24 mouse cellular contexts compared by ENCODE assay signal in the genomic region with DNA sequence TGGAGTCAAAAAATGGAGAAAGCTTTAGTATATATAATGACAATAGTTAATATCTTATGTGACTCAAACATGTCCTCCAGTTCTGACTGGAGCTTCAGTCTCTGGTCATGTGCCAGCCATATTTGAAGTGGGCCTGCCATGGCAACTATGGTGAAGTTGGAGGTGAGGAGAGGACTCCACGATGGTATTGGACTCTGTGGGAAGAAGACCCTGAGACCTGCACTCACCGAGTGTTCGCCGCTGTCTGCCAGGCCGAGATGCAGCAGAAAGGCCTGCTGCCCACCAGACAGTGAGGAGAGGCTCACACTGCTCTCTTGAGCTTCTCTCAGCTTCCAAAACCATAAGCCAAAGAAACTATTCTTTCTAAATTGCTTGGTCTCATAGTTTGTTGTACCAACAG. TPM values are rescaled to one million over a fixed set of nuclear protein-coding genes. Genes with fewer than 3 reads are reported as not detected.
DNase-seq lines count a peak whose midpoint lies in the region; ATAC-seq and TF ChIP-seq lines count a peak whose summit lies in the region.
"Had no signal": no experiment of that assay in that cellular context is flagged by ENCODE, and none has a peak within 500 bp of the region (broad histone marks: within the 10 kb centered on the region; RNA-seq: fewer than 3 reads in every experiment).

No protein-coding gene starts in this region.

- no peak overlapping the region for H3K4me2 ChIP-seq in intestine, embryonic 14.5 days (ENCODE audit: low read length)
- no peak overlapping the region for H3K4me2 ChIP-seq in intestine, postnatal 0 days (replicated peaks; ENCODE audit: low read depth)
- H3K4me2 ChIP-seq: embryonic facial prominence, embryonic 12.5 days; forebrain, embryonic 13.5 days; forebrain, embryonic 15.5 days had no signal

- ATAC-seq in intestine, embryonic 14.5 days (replicated peaks; ENCODE audit: low FRiP score, low TSS enrichment, low read depth), result no peak
- no peak for ATAC-seq in intestine, postnatal 0 days
- ATAC-seq: activated CD4-positive, CD25-positive, alpha-beta regulatory T cell, adult 4 months; CD4-positive, CD25-positive, alpha-beta regulatory T cell, adult 4 months; forebrain, embryonic 13.5 days; forebrain, embryonic 15.5 days; Patski had no signal

- TF ChIP-seq CTCF in intestine, postnatal 0 days (IDR thresholded peaks at IDR 0.05; ENCODE audit: low read depth), result no peak

- H3K36me3 ChIP-seq in intestine, embryonic 14.5 days (ENCODE audit: control insufficient read depth, insufficient read depth, low read length), result no peaks in the 10 kb centered on the region
- H3K36me3 ChIP-seq in intestine, postnatal 0 days (ENCODE audit: control insufficient read depth, insufficient read depth), result no peaks in the 10 kb centered on the region
- H3K36me3 ChIP-seq: embryonic facial prominence, embryonic 10.5 days; embryonic facial prominence, embryonic 12.5 days; forebrain, embryonic 15.5 days; G1E had no signal

- H3K9ac ChIP-seq in intestine, embryonic 14.5 days (ENCODE audit: low read length), result no peak overlapping the region
- H3K9ac ChIP-seq in intestine, postnatal 0 days (ENCODE audit: low read depth, low read length), result no peak overlapping the region
- H3K9ac ChIP-seq: embryonic facial prominence, embryonic 12.5 days; forebrain, embryonic 13.5 days; forebrain, embryonic 15.5 days had no signal

- H3K27me3 ChIP-seq in intestine, embryonic 14.5 days (replicated peaks; ENCODE audit: control insufficient read depth, insufficient read depth, low read length), result no peaks in the 10 kb centered on the region
- no peaks in the 10 kb centered on the region for H3K27me3 ChIP-seq in intestine, postnatal 0 days (replicated peaks; ENCODE audit: control insufficient read depth, insufficient read depth, low read length)
- H3K27me3 ChIP-seq: CH12.LX; embryonic facial prominence, embryonic 12.5 days; forebrain, embryonic 15.5 days had no signal

- no peaks in the 10 kb centered on the region for H3K9me3 ChIP-seq in intestine, embryonic 14.5 days (ENCODE audit: control insufficient read depth, low read length)
- no peaks in the 10 kb centered on the region for H3K9me3 ChIP-seq in intestine, postnatal 0 days (ENCODE audit: control insufficient read depth)
- H3K9me3 ChIP-seq: embryonic facial prominence, embryonic 10.5 days; embryonic facial prominence, embryonic 12.5 days; forebrain, embryonic 13.5 days; forebrain, embryonic 15.5 days had no signal

- 0 out of 2 replicates have a peak, but pooled peaks cover 3% of the 10 kb centered on the region for H3K4me1 ChIP-seq in intestine, embryonic 14.5 days (replicated peaks; ENCODE audit: control insufficient read depth, insufficient read depth, low read length)
- H3K4me1 ChIP-seq in intestine, postnatal 0 days (replicated peaks; ENCODE audit: control insufficient read depth, insufficient read depth, low read length), result no peaks in the 10 kb centered on the region
- H3K4me1 ChIP-seq: embryonic facial prominence, embryonic 12.5 days had no signal

- peak; percentile 57 for DNase-seq in heart, adult 11 months
- no peak for DNase-seq in heart, postnatal 14 days
- peak; percentile 24 for DNase-seq in intestine, embryonic 14.5 days (ENCODE audit: low spot score)
- peak; percentile 27 for DNase-seq in testis, postnatal 10 days (ENCODE audit: low spot score)
- no peak for DNase-seq in testis, postnatal 14 days (ENCODE audit: low spot score)
- DNase-seq: adrenal gland, adult 8-10 months; adrenal gland, postnatal 14 days; adrenal gland, postnatal 36 days; B cell, adult 2 months; cerebellum, adult 11-12 months; cerebellum, adult 2 months; cerebellum, adult 9-10 months; cerebellum, postnatal 25 days had no signal

- no peak overlapping the region for H3K27ac ChIP-seq in intestine, embryonic 14.5 days (ENCODE audit: low read depth)
- H3K27ac ChIP-seq in intestine, postnatal 0 days (ENCODE audit: low read depth, low read length), result no peak overlapping the region
- H3K27ac ChIP-seq: embryonic facial prominence, embryonic 10.5 days; embryonic facial prominence, embryonic 12.5 days; forebrain, embryonic 13.5 days; forebrain, embryonic 15.5 days had no signal

- WGBS in intestine, embryonic 14.5 days, result 89% methylated on average over 5 of the region's 5 CpGs
- WGBS in intestine, postnatal 0 days, result 92% methylated on average over 5 of the region's 5 CpGs

- intact Hi-C loops in heart, postnatal 14 days (cut with DNase I), result loop anchor here (10.0 kb wide), 1 partner anchor 99 kb away; no protein-coding TSS in a partner anchor

- H3K4me3 ChIP-seq in intestine, embryonic 14.5 days (ENCODE audit: low read depth, low read length), result no peak overlapping the region
- H3K4me3 ChIP-seq in intestine, postnatal 0 days (ENCODE audit: low read depth, low read length), result no peak overlapping the region
- H3K4me3 ChIP-seq: embryonic facial prominence, embryonic 10.5 days; embryonic facial prominence, embryonic 12.5 days; forebrain, embryonic 13.5 days; forebrain, embryonic 15.5 days had no signal

RNA-seq across cellular contexts. Expression of gene Rftn1, which starts 43.5 kb away (rescaled TPM):
- 10 to 100 TPM; 52.4 to 53.7 TPM for total RNA-seq in heart, postnatal 14 days (2021)
- 9.7 and 11.0 TPM in 2 replicates for polyA plus RNA-seq in intestine, embryonic 14.5 days (2014; fragmentation: Nextera tagmentation; extraction: Ambion mirVana)
- 6.9 and 7.1 TPM in 2 replicates for polyA plus RNA-seq in intestine, postnatal 0 days (2015; fragmentation: Nextera tagmentation; extraction: Ambion mirVana)
- total RNA-seq: G1E had no signal
- polyA plus RNA-seq: G1E had no signal

RNA-seq across cellular contexts. Expression of gene Dazl, which starts 59.5 kb away (rescaled TPM):
- under 1 TPM; 0.17 TPM for total RNA-seq in heart, postnatal 14 days (2021)
- polyA plus RNA-seq in intestine, embryonic 14.5 days (2014; fragmentation: Nextera tagmentation; extraction: Ambion mirVana), result 0.20 and 0.78 TPM in 2 replicates
- 0.13 and 0.25 TPM in 2 replicates for polyA plus RNA-seq in intestine, postnatal 0 days (2015; fragmentation: Nextera tagmentation; extraction: Ambion mirVana)
- polyA plus RNA-seq: embryonic facial prominence, embryonic 10.5 days; forebrain, embryonic 11.5 days; G1E; Patski had no signal

Comparison
In these comparisons a context has a peak if more than half of its experiments do, and no peak if none do; other contexts are left out.
1. DNase-seq: peak in heart, adult 11 months (single experiment), intestine, embryonic 14.5 days (single experiment) and testis, postnatal 10 days (single experiment); none in heart, postnatal 14 days (0 of 2) and testis, postnatal 14 days (single experiment).